Mouse (Mus musculus) limb, embryonic 11.5 days (tissue): ENCODE results near the gene Fem1b. TPM values are rescaled to one million over a fixed set of nuclear protein-coding genes. Genes with fewer than 3 reads are reported as not detected.

Experiments used
- ATAC-seq: fragments of 200-750 bp; cut with Nextera tagmentation; 2 replicates; pipeline ENCODE4 v1.8.0; 2017; ENCODE audit warnings: low read depth; ENCODE audit not compliant: insufficient number of reproducible peaks, low FRiP score, low TSS enrichment
- DNase-seq: peaks from one replicate; pipeline ENCODE4 v3.0.0-alpha.2; 2015; ENCODE audit warnings: low spot score
- H3K27ac ChIP-seq: fragments of 300-500 bp; sonication (generic); replicated peaks from 2 replicates; pipeline ENCODE4 v1.5.1; 2014; ENCODE audit warnings: low read depth, mild to moderate bottlenecking, low read length
- H3K27me3 ChIP-seq: fragments of 300-500 bp; sonication (generic); 2 replicates; pipeline ENCODE4 v1.6.1; 2014; ENCODE audit warnings: mild to moderate bottlenecking, low read length, mixed read lengths; ENCODE audit not compliant: control insufficient read depth, insufficient read depth
- H3K36me3 ChIP-seq: fragments of 300-500 bp; sonication (generic); 2 replicates; pipeline ENCODE4 v1.6.1; 2014; ENCODE audit warnings: mild to moderate bottlenecking, low read length, moderate library complexity, mixed read lengths; ENCODE audit not compliant: control insufficient read depth, insufficient read depth
- H3K4me1 ChIP-seq: fragments of 300-500 bp; sonication (generic); 2 replicates; pipeline ENCODE4 v1.6.1; 2014; ENCODE audit warnings: low read length, mixed read lengths; ENCODE audit not compliant: control insufficient read depth, insufficient read depth
- H3K4me2 ChIP-seq: fragments of 300-500 bp; sonication (generic); 2 replicates; pipeline ENCODE4 v1.6.1; 2014; ENCODE audit warnings: low read depth, mild to moderate bottlenecking, moderate library complexity; ENCODE audit not compliant: severe bottlenecking
- H3K4me3 ChIP-seq: fragments of 300-500 bp; sonication (generic); 2 replicates; pipeline ENCODE4 v1.5.1; 2014; ENCODE audit warnings: low read depth, low read length
- H3K9ac ChIP-seq: fragments of 300-500 bp; sonication (generic); 2 replicates; pipeline ENCODE4 v1.6.1; 2014; ENCODE audit warnings: mild to moderate bottlenecking, low read length
- H3K9me3 ChIP-seq: fragments of 300-500 bp; sonication (generic); 2 replicates; pipeline ENCODE4 v1.6.1; 2016; ENCODE audit warnings: low read length; ENCODE audit not compliant: control insufficient read depth
- WGBS: fragments of 180-500 bp; shearing (Covaris S2); extraction: QIAGEN DNeasy Blood & Tissue Kit; methylation state at CpG from one replicate; pipeline ENCODE4 v1.1.7; 2014; 5-methylcytosine and 5-hydroxymethylcytosine counted together
- polyA plus RNA-seq: library from polyadenylated mRNA; unstranded; fragments of >200 nt; fragmentation: Nextera tagmentation; extraction: Ambion mirVana; gene quantifications from 2 replicates; pipeline ENCODE4 v1.2.1, GENCODE M21; 2014

Fem1b gene
- polyA plus RNA-seq, 1 experiment from 2014 or later, result 36.6 TPM

DNA sequence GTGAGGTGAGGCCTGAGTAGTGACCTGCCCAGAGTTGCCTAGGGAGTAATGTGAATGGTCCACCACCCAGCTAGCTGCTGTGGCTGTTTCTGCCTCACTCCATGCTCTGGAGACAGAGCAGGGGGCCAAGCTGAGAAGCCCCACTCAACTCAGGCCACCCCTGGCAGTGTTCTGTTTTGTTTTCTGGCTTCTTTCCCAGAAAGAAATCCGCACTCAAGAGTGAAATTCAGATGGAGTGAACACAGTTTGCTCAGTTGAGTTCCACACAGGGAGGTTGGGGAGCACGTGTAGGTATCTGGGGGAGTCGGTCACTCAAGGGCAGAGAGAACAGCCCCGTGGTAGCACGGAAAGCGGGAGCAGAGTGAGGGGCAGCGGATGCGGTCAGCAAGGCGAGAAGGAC lies 33.0 kb downstream of the Fem1b start:
- Histone ChIP-seq H3K27me3 (no peaks in the 10 kb centered on the region), H3K4me2 (no peak overlapping the region), H3K4me3 (no peak overlapping the region), H3K27ac (no peak overlapping the region), H3K9ac (no peak overlapping the region), H3K36me3 (no peaks in the 10 kb centered on the region), H3K4me1 (0 out of 2 replicates have a peak, but pooled peaks cover 2% of the 10 kb centered on the region), H3K9me3 (no peaks in the 10 kb centered on the region)
- WGBS, result 91% methylated on average over 9 of the region's 9 CpGs
- DNase-seq (no peak), ATAC-seq (no peak)

- Histone ChIP-seq H3K9me3 (no peaks in the 10 kb centered on the region), H3K4me2 (no peak overlapping the region), H3K27me3 (no peaks in the 10 kb centered on the region), H3K4me3 (no peak overlapping the region), H3K27ac (no peak overlapping the region), H3K9ac (0 out of 2 replicates have a peak overlapping the region, but pooled peaks have one; percentile 17), H3K4me1 (0 out of 2 replicates have a peak, but pooled peaks cover 2% of the 10 kb centered on the region), H3K36me3 (no peaks in the 10 kb centered on the region)
- ATAC-seq (peak; percentile 66), DNase-seq (peak; percentile 85)
- WGBS, result 7% methylated on average over 5 of the region's 5 CpGs
Measured at GRCm38 (mm10) chr9:62777461-62777860, 34.3 kb downstream of the Fem1b start.

GRCm38 (mm10) chr9:62775464-62775863 lies 36.3 kb downstream of the Fem1b start:
- 0 out of 2 replicates have a peak, but pooled peaks cover 2% of the 10 kb centered on the region for H3K4me1 ChIP-seq
- no peaks in the 10 kb centered on the region for H3K36me3 ChIP-seq
- no peak overlapping the region for H3K9ac ChIP-seq
- no peak overlapping the region for H3K4me3 ChIP-seq
- no peaks in the 10 kb centered on the region for H3K27me3 ChIP-seq
- DNase-seq (no peak), ATAC-seq (no peak)
- H3K9me3 ChIP-seq, result no peaks in the 10 kb centered on the region
- no peak overlapping the region for H3K4me2 ChIP-seq
- WGBS, result 50% methylated on average over 4 of the region's 4 CpGs
- H3K27ac ChIP-seq, result no peak overlapping the region

DNA sequence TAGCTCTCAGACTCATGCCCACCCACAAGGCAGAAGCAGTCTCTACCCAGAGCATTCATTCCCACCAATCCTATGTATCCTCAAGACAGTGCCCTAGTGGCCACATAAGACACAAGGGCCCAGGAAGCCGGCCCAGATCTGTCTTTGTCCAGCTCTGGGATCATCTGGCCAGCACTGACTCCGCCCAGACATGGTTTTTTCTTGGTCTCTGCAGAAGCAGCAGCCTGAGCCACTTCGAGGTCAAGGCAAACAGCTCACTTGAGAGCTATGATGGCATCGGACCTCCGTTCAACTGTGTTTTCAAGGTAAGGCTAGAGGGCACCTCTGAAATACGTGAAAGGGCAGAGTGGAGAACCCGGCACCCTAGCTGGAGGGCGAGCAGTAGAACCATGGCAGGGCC lies 39.0 kb downstream of the Fem1b start:
- 84% methylated on average over 8 of the region's 8 CpGs for WGBS
- Histone ChIP-seq H3K9me3 (no peaks in the 10 kb centered on the region), H3K9ac (no peak overlapping the region), H3K36me3 (no peaks in the 10 kb centered on the region), H3K27ac (no peak overlapping the region), H3K4me3 (no peak overlapping the region), H3K4me1 (0 out of 2 replicates have a peak, but pooled peaks cover 2% of the 10 kb centered on the region), H3K27me3 (no peaks in the 10 kb centered on the region), H3K4me2 (no peak overlapping the region)
- DNase-seq, result no peak
- no peak for ATAC-seq

- DNase-seq, result no peak
- Histone ChIP-seq H3K27ac (no peak overlapping the region), H3K9me3 (no peaks in the 10 kb centered on the region), H3K4me2 (no peak overlapping the region), H3K4me3 (no peak overlapping the region), H3K9ac (no peak overlapping the region), H3K36me3 (no peaks in the 10 kb centered on the region), H3K4me1 (no peaks in the 10 kb centered on the region), H3K27me3 (no peaks in the 10 kb centered on the region)
- ATAC-seq, result no peak
- 74% methylated on average over 5 of the region's 5 CpGs for WGBS
Measured at GRCm38 (mm10) chr9:62768361-62768760, 43.4 kb downstream of the Fem1b start.

- Histone ChIP-seq H3K27ac (no peak overlapping the region), H3K27me3 (no peaks in the 10 kb centered on the region), H3K4me2 (no peak overlapping the region), H3K4me3 (no peak overlapping the region), H3K4me1 (no peaks in the 10 kb centered on the region), H3K9ac (no peak overlapping the region), H3K9me3 (no peaks in the 10 kb centered on the region), H3K36me3 (no peaks in the 10 kb centered on the region)
- DNase-seq (no peak), ATAC-seq (no peak)
- WGBS, result 66% methylated on average over 17 of the region's 17 CpGs
Measured at GRCm38 (mm10) chr9:62767464-62767863, 44.3 kb downstream of the Fem1b start.

GRCm38 (mm10) chr9:62765346-62765745 lies 46.4 kb downstream of the Fem1b start:
- Histone ChIP-seq H3K27me3 (no peaks in the 10 kb centered on the region), H3K9me3 (no peaks in the 10 kb centered on the region), H3K4me1 (no peaks in the 10 kb centered on the region), H3K4me2 (no peak overlapping the region), H3K4me3 (no peak overlapping the region), H3K36me3 (no peaks in the 10 kb centered on the region), H3K9ac (no peak overlapping the region), H3K27ac (no peak overlapping the region)
- ATAC-seq (no peak), DNase-seq (no peak)
- WGBS, result 73% methylated on average over 4 of the region's 4 CpGs

DNA sequence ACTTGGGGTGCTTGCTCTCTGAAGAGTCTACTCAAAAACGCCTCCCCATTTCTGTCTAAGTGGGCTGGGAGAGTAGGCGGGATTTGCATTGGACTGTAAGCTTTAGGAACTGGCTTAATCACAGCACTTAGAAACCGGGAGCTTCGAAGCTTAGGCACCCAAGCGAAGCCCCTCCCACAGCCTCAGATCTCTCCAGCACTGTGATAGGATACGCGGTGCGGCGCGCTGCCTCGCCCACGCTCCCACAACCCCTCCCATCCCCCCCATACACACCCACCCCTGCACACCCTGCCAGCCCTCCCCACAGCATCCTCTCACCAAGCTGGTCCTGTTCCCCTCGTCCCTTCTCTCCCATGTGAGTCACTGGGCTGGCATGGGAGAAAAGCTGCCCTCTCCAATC lies 48.3 kb downstream of the Fem1b start:
- ATAC-seq (no peak), DNase-seq (no peak)
- H3K4me1 ChIP-seq, result no peaks in the 10 kb centered on the region
- no peak overlapping the region for H3K27ac ChIP-seq
- no peaks in the 10 kb centered on the region for H3K27me3 ChIP-seq
- H3K36me3 ChIP-seq, result no peaks in the 10 kb centered on the region
- H3K4me3 ChIP-seq, result no peak overlapping the region
- 0 out of 2 replicates have a peak overlapping the region, but pooled peaks have one; percentile 15 for H3K4me2 ChIP-seq
- no peaks in the 10 kb centered on the region for H3K9me3 ChIP-seq
- 13% methylated on average over 13 of the region's 13 CpGs for WGBS
- H3K9ac ChIP-seq, result no peak overlapping the region

DNA sequence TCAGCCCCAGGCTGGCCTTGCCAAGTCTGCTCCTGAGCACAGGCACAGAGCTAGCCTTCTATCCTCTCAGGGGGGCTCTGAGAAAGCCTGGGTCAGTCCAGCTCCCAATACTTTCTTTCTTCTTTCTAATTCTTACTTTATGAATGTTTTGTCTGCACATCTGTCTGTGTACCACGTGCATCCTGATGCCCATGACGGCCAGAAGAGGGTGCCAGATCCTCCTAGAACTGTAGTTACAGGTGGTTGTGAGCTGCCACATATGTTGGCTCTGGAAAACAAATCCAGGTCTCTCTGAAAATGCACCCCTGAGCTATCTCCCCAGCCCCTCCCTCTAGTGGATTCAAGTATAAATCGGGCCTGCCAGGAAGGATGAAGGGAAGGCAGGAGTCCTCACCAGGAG lies 52.1 kb downstream of the Fem1b start:
- no peaks in the 10 kb centered on the region for H3K4me1 ChIP-seq
- H3K9ac ChIP-seq, result no peak overlapping the region
- H3K36me3 ChIP-seq, result no peaks in the 10 kb centered on the region
- no peak overlapping the region for H3K4me2 ChIP-seq
- WGBS, result 56% methylated on average over 3 of the region's 3 CpGs
- H3K27me3 ChIP-seq, result no peaks in the 10 kb centered on the region
- H3K9me3 ChIP-seq, result no peaks in the 10 kb centered on the region
- no peak overlapping the region for H3K27ac ChIP-seq
- no peak for DNase-seq
- no peak for ATAC-seq
- no peak overlapping the region for H3K4me3 ChIP-seq
